Mouse (Mus musculus) frontal cortex, postnatal 36 days (tissue): Measurements from ENCODE around the gene Lipo3.
"Not testable (repeated sequence)": the region's sequence is repeated elsewhere in the genome, so short reads cannot be mapped to it uniquely, and the experiment has no call there.

ENCODE experiments used
- DNase-seq, 2 experiments: peaks; one replicate each; pipeline ENCODE4 v3.0.0; 2022; ENCODE audit warnings: low spot score in 2 of 2

The Lipo3 gene

GRCm38 (mm10) chr19:33761287-33762086 is at the start of gene Lipo3:
Gene Lipo3 (minus strand): TSS chr19:33761951.
- peak; percentile 2 to 4 for DNase-seq

DNA sequence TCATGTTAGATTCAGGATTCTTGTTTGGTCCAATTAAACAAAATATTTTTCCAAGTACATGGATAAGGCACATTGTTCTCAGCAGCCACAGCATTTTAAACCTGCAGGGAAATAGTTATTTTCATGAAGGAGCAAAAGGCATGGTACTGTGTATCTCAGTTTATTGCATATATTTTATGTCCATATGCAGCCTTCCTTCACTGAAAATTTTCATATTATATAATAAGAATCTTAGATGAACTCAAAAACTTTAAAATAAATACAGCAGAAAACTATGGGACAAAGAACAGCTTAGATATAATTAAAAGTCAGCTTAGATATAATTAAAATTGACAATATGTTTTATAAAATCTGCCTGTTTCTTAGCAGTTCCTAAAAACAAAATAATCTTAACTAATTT is 25.6 kb upstream of the Lipo3 start, which contains the start of gene Lipo1:
TSS of gene Lipo1 (minus strand) at position 101 of the 400 bp plus-strand sequence.
- not testable (repeated sequence) for DNase-seq

DNA sequence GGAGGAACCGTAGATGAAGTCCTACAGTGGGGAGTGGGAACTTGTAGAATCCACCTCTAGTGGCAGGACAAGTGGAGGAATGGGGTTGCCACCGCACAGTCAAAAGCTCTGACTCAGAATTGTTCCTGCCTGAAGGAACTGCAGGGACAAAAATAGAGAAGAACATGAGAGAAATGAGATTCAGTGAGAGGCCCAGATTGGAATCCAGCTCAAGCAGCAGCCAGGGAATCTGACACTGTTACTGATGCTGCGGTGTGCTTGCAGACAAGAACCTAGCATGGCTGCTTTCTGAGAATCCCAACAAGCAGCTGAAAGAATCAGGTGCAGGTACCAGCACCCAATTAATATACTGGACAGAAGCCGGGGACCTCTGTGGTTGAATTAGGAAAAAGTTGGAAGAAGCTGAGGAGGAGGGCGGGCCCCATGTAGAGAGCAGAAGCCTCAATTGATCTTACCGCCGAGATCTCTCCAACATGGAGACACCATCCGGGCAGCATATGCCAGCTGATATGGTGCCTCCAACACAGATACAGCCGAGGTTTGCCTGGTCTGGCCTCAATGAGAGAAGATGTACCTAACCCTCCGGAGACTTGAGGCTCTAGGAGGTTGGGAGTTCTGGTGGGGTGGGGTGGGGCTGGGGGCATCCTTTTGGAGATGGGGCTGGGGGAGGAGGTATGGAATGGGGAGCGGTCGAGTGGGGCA is 25.0 kb upstream of the Lipo3 start:
- DNase-seq, result peak; percentile 20 to 25

- not testable (repeated sequence) for DNase-seq
Observed at GRCm38 (mm10) chr19:33751259-33751658, 10.5 kb downstream of the Lipo3 start, which contains the start of gene Lipo2. Gene Lipo2 (minus strand): TSS chr19:33751359.

DNA sequence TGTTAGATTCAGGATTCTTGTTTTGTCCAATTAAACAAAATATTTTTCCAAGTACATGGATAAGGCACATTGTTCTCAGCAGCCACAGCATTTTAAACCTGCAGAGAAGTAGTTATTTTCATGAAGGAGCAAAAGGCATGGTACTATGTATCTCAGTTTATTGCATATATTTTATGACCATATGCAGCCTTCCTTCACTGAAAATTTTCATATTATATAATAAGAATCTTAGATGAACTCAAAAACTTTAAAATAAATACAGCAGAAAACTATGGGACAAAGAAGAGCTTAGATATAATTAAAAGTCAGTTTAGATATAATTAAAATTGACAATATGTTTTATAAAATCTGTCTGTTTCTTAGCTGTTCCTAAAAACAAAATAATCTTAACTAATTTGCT is 136.6 kb downstream of the Lipo3 start, which contains the start of gene Gm8978:
TSS of gene Gm8978 (minus strand) at position 101 of the 400 bp plus-strand sequence.
- DNase-seq, result not testable (repeated sequence)

DNA sequence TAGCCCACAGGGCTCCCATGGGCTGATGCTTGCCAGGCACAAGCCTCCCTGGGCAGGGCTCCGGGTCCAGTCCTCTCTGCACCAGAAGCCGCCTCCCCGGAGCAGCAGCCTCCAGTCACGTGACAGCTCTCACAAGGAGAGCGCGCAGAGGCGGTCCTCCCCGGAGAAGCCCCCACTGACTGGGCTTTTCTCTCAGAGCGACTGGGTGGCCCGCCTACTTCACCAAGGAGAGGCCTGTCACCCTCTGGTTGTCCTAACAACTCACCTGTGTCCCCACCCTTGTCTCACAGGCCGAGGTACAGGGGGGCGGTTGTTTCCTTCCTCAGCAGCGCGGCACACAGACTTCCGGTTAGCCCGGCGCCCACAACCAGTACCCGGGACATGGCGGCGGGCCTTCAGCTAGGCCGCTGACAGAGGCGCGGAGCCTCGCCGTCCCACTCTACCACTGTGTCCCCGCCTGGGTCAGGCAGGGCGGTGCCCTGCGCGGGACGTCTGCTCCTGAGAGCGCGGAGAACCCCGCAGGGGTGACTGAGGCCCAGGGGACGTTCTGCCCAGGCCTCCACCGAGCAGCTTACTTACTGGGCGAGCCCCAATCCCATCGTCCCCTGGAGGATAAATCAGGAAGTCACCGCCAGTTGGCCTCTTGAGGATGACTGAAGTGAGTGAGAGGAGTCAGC is 172.0 kb downstream of the Lipo3 start:
- peak; percentile 53 to 63 for DNase-seq

GRCm38 (mm10) chr19:33568551-33568950 is 193.2 kb downstream of the Lipo3 start:
- DNase-seq, result not testable (repeated sequence)

- no peak for DNase-seq
Observed at GRCm38 (mm10) chr19:33517680-33518079, 244.1 kb downstream of the Lipo3 start, which contains the start of gene Lipo4. Gene Lipo4 (minus strand): TSS chr19:33517780.
